Mouse (Mus musculus): Measurements from ENCODE around the gene Usp17lc. TPM values are rescaled to one million over a fixed set of nuclear protein-coding genes. Genes with fewer than 3 reads are reported as not detected.
"Not testable (repeated sequence)": the region's sequence is repeated elsewhere in the genome, so short reads cannot be mapped to it uniquely, and the experiment has no call there.

Usp17lc gene
- total RNA-seq (2021), result not detected
- long read RNA-seq, experiment 1, result 0 reads
- long read RNA-seq, experiment 2, result 0 reads

GRCm38 (mm10) chr7:103414772-103415171 is at the start of gene Usp17lc:
Gene Usp17lc (plus strand): TSS chr7:103415072.
- intact Hi-C loops (cut with DNase I; ENCODE audit: low total_unique reads); DNase-seq: not testable (repeated sequence)

GRCm38 (mm10) chr7:103386077-103386476 is 28.8 kb upstream of the Usp17lc start, which contains the start of gene Olfr603:
Gene Olfr603 (minus strand): TSS chr7:103386177.
- DNase-seq, result no peak
- intact Hi-C loops (cut with DNase I; ENCODE audit: low total_unique reads), result no loop called here

- no peak for DNase-seq
- intact Hi-C loops (cut with DNase I; ENCODE audit: low total_unique reads), result no loop called here
These were observed 17.1 kb upstream of the Usp17lc start for GRCm38 (mm10) chr7:103397758-103398157.

GRCm38 (mm10) chr7:103398981-103399380 is 15.9 kb upstream of the Usp17lc start:
- intact Hi-C loops (cut with DNase I; ENCODE audit: low total_unique reads), result no loop called here
- DNase-seq, result no peak

- intact Hi-C loops (cut with DNase I; ENCODE audit: low total_unique reads); DNase-seq: not testable (repeated sequence)
These were observed 8.3 kb upstream of the Usp17lc start for GRCm38 (mm10) chr7:103406521-103407055.

- intact Hi-C loops (cut with DNase I; ENCODE audit: low total_unique reads), result no loop called here
- DNase-seq, result no peak
These were observed 30.5 kb downstream of the Usp17lc start, which contains the start of gene Olfr605 for GRCm38 (mm10) chr7:103445339-103445738. Gene Olfr605 (minus strand): TSS chr7:103445439.

GRCm38 (mm10) chr7:103448746-103449145 is 33.9 kb downstream of the Usp17lc start, which contains the start of gene Olfr606:
Gene Olfr606 (plus strand): TSS chr7:103449046.
- no peak for DNase-seq
- intact Hi-C loops (cut with DNase I; ENCODE audit: low total_unique reads), result no loop called here

- intact Hi-C loops (cut with DNase I; ENCODE audit: low total_unique reads), result no loop called here
- DNase-seq, result no peak
These were observed 45.7 kb downstream of the Usp17lc start for GRCm38 (mm10) chr7:103460590-103460989.

Small RNA genes within 50 kb of the gene (microRNA-seq; reads per million reads assigned to microRNA genes)
- 0 reads per million in 2 experiments for gene Gm25774

Other genes starting within 250 kb of the Usp17lc start
- gene Olfr591, start 236.7 kb upstream of the Usp17lc start, total RNA-seq (2021), result not detected
- not detected for gene Olfr592, start 230.3 kb upstream of the Usp17lc start, total RNA-seq (2021)
- gene Olfr593, start 203.2 kb upstream of the Usp17lc start, total RNA-seq (2021), result not detected
- gene Olfr594, start 198.1 kb upstream of the Usp17lc start, total RNA-seq (2021), result not detected
- gene Usp17ld, start 162.6 kb upstream of the Usp17lc start, total RNA-seq (2021), result not detected
- not detected for gene Olfr596, start 109.4 kb upstream of the Usp17lc start, total RNA-seq (2021)
- gene Olfr597, start 98.8 kb upstream of the Usp17lc start, total RNA-seq (2021), result not detected
- gene Olfr598, start 91.5 kb upstream of the Usp17lc start, total RNA-seq (2021), result not detected
- not detected for gene Olfr599, start 79.2 kb upstream of the Usp17lc start, total RNA-seq (2021)
- gene Olfr600, start 65.4 kb upstream of the Usp17lc start, total RNA-seq (2021), result not detected
- gene Olfr601, start 52.4 kb upstream of the Usp17lc start, total RNA-seq (2021), result not detected
- not detected for gene Olfr603, start 28.9 kb upstream of the Usp17lc start, total RNA-seq (2021)
- gene Olfr605, start 30.4 kb downstream of the Usp17lc start, total RNA-seq (2021), result not detected
- not detected for gene Olfr606, start 34.0 kb downstream of the Usp17lc start, total RNA-seq (2021)
- gene Olfr607, start 49.1 kb downstream of the Usp17lc start, total RNA-seq (2021), result not detected
- not detected for gene Olfr608, start 54.8 kb downstream of the Usp17lc start, total RNA-seq (2021)
- gene Olfr609, start 83.0 kb downstream of the Usp17lc start, total RNA-seq (2021), result not detected
- not detected for gene Olfr610, start 97.0 kb downstream of the Usp17lc start, total RNA-seq (2021)
- gene Olfr611, start 105.8 kb downstream of the Usp17lc start, total RNA-seq (2021), result not detected
- gene Olfr612, start 127.6 kb downstream of the Usp17lc start, total RNA-seq (2021), result not detected
- gene Olfr613, start 133.0 kb downstream of the Usp17lc start, total RNA-seq (2021), result not detected
- not detected for gene Olfr615, start 141.0 kb downstream of the Usp17lc start, total RNA-seq (2021)
- gene Olfr616, start 154.1 kb downstream of the Usp17lc start, total RNA-seq (2021), result not detected
- gene Olfr617, start 158.0 kb downstream of the Usp17lc start, total RNA-seq (2021), result not detected
- gene Olfr618, start 175.0 kb downstream of the Usp17lc start, total RNA-seq (2021), result not detected
- not detected for gene Olfr619, start 185.5 kb downstream of the Usp17lc start, total RNA-seq (2021)
- gene Olfr620, start 197.5 kb downstream of the Usp17lc start, total RNA-seq (2021), result not detected
- gene Olfr622, start 227.6 kb downstream of the Usp17lc start, total RNA-seq (2021), result not detected
- not detected for gene Olfr623, start 248.6 kb downstream of the Usp17lc start, total RNA-seq (2021)

All from gastrocnemius, postnatal 14 days (tissue).